Mouse (Mus musculus): ENCODE results near the gene Uqcc2.
A peak's percentile ranks its signal among the peaks of the same experiment; 100 is the strongest.

The Uqcc2 gene

DNA sequence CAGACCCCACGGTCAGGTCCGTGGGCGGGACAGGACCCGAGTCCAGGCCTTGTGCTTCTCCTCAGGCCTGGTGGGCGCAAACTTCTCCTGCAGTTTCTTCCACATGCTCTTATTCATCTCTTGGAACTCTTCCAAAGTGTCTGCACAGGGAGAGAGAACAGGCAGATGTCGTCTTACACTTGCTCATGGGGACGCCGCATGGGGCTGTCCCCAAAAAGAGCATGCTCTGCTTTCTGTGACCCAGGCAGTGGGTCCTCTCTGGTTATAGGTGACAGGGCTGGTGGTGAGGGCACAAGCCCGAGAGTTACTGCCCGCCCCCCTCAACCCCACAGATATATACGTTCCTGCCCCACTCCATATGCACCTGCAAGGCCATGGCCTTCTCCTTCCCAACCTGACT is 11.0 kb downstream of the Uqcc2 start:
- DNase-seq, result no peak

GRCm38 (mm10) chr17:27121781-27122180 is 11.9 kb downstream of the Uqcc2 start:
- no peak for DNase-seq

GRCm38 (mm10) chr17:27121266-27121665 is 12.4 kb downstream of the Uqcc2 start:
- DNase-seq, result peak; percentile 39

- peak; percentile 81 for DNase-seq
Measured at GRCm38 (mm10) chr17:27120561-27121024, 13.1 kb downstream of the Uqcc2 start.

DNA sequence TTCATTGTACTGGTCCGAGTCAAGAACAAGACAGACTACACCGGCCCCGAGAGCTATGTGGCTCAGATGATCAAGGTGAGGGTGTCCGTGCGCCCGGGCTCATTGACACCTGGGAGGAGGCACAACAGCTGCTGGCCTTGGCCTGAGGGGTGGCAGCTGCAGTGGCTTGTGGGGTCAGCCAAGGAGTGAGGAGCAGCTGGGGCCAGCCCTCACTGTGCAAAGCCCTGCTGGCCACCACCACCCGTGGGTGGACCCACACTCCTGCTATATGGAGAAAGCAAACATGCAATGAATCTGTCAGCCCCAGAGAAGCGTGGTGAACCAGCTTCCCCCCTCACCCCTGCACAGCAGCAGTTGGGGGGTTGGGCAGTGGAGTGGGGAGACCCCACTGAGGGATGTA is 13.8 kb downstream of the Uqcc2 start:
- no peak for DNase-seq

DNA sequence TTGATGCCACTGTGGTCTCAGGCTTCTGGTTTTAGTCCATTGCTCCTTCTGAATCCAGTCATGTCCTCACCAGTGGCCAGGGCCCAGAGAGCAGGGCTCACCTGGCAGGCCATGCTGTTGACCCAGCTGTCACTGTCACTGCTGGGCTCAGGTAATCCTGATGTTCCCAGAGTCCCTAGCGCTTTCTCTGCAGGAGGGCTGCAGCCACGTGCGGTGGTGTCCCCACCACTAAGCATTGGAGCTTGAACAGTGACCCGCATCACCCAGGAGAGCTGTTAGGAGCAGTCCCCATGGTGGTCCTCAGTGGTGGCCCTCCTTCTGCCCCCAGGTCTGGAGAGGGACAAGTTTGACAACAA is 14.2 kb downstream of the Uqcc2 start:
- DNase-seq, result no peak

- no peak for DNase-seq
Measured at GRCm38 (mm10) chr17:27118676-27119539, 14.8 kb downstream of the Uqcc2 start.

DNA sequence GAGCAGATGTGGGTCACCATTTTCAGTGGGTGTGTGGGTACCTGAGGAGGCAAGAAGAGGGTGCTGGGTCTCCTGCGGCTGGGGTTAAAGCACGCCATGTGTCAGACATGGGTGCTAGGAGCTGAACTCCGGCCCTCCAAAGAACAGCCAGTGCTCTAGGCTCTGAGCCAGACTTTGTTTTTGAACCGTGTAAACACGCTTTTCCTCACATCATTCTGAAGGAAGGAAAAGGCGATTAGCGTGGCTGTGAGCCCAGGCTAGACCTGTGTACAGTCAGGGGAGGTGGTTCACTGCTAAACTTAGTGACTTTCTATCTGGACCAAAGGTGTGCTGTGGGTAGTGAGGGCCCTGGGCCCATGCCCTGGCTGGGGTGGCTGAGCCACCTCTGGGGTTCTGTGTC is 23.6 kb downstream of the Uqcc2 start:
- DNase-seq, result no peak

GRCm38 (mm10) chr17:27107936-27108335 is 25.8 kb downstream of the Uqcc2 start:
- DNase-seq, result no peak

- DNase-seq, result no peak
Measured at GRCm38 (mm10) chr17:27106745-27107144, 27.0 kb downstream of the Uqcc2 start.

DNA sequence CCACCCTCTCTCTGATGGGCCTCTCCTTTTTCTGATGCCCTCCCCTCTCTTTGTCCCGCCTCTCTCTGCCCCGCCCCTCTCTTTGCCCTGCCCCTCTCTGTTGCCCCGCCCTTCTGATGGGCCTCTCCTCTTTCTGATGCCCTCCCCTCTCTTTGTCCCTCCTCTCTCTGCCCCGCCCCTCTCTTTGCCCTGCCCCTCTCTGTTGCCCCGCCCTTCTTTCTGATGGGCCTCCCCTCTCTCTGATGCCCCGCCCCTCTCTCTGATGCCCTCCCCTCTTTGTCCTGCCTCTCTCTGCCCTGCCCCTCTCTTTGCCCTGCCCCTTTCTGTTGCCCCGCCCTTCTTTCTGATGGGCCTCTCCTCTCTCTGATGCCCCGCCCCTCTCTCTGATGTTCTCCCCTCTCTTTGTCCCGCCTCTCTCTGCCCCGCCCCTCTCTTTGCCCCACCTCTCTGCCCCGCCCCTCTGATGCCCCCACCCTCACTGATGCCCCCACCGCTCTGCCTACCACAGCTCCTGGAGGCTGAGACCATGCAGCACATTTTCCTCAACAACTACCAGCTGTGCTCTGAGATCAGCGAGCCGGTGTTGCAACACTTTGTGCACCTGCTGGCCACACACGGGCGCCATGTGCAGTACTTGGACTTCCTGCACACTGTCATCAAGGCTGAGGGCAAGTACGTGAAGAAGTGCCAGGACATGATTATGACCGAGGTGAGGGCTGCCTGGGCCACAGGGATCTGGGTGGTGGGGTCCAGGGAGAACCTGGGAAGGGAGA is 27.8 kb downstream of the Uqcc2 start:
- no peak for DNase-seq

DNA sequence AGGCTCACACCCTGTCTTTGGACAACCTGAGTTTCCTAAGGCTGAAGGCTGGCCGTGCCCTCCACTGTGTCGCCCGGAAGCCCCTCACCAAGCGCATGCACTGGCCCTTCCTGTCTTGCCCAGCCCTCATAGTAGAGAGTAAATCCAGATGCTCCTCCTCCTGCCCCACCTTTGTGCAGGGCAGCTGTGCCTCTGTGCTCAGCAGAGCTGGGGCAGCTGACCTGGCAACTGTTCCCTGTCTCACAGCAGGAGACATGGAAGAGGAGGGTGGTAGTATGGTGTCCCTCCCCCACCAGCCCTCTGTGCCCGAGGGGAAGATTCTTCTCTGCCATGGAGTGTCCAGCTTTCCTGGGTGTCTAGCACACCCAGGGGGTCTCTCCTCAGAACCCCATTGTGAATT is 32.0 kb downstream of the Uqcc2 start:
- no peak for DNase-seq

DNA sequence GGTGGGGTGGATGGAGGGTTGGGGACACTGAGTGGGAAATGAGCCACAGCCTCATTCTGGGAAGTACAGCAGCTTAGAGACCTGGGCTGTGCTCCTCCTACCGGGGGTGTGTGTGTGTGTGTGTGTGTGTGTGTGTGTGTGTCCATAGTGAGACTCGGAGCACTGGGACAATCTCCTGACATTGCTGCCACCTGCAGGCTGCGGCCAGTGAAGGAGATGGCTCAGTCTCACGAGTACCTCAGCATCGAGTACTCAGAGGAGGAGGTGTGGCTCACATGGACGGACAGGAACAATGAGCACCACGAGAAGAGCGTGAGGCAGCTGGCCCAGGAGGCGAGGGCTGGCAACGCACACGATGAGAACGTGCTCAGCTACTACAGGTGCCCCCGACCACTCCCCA is 38.0 kb downstream of the Uqcc2 start:
- peak; percentile 65 for DNase-seq

DNA sequence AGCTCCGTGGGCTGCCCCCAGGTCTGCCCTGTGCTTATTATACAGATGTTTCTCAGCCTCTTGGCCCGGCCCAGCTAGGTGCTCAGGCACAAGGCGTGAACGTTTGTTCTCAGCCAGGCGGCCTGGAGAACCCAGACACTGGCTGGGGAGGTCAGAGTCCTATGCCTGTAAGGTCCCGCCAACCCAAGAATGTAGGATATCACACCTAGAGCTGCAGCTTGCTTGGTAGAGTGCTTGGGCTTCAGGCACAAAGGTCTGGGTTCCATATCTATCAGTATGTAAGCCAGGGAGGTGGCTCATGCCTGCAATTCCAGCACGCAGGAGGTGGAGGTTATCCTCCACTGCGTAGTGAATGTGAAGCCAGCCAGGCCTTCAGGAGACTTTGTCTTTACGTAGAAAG is 43.6 kb downstream of the Uqcc2 start:
- no peak for DNase-seq

GRCm38 (mm10) chr17:27087426-27087825 is 46.3 kb downstream of the Uqcc2 start:
- no peak for DNase-seq

- DNase-seq, result peak; percentile 49
Measured at GRCm38 (mm10) chr17:27085676-27086075, 48.0 kb downstream of the Uqcc2 start.

DNA sequence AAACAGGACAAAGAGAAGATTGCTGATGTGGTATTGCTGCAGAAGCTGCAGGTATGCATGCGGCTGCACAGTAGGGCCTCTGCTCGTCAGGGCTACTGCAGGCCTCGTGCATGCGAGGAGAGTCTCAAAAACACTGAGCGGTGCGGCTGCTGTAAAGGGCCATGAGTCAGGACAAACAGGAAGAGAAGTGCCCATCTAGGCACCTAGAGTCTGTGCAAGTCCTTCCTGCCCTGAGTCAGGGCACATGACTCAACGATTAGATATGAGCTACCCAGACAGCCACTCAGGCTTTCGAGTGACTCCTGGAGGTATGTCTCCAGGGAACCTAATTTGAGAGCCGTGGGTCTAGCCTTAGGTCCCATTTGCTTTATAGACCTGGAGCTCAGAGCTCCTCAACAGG is 50.1 kb downstream of the Uqcc2 start:
- no peak for DNase-seq

- DNase-seq, result no peak
Measured at GRCm38 (mm10) chr17:27082796-27083195, 50.9 kb downstream of the Uqcc2 start.

- DNase-seq, result no peak
Measured at GRCm38 (mm10) chr17:27081868-27082267, 51.8 kb downstream of the Uqcc2 start.

DNA sequence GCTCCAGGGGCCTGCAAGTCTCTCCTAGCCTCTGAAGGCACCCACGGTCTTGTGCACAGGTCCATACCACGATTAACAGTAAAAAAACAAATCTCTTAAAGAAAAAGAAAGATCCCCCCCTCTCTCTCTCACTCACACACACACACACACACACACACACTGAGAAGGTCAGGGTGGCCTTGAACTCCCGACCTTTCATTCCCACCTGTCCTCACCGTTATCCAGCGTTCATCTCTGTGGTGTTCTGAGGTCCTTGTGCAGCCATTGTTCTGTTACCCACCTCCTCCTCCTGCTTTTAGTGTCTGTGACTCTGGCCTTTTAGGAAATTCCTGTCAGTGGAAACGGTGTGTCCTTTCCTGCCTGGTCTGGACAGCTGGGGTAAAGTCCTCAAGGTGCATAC is 55.2 kb downstream of the Uqcc2 start:
- no peak for DNase-seq

GRCm38 (mm10) chr17:27077920-27078319 is 55.8 kb downstream of the Uqcc2 start:
- no peak for DNase-seq

GRCm38 (mm10) chr17:27077133-27077532 is 56.6 kb downstream of the Uqcc2 start:
- DNase-seq, result no peak

GRCm38 (mm10) chr17:27074849-27075745 is 58.6 kb downstream of the Uqcc2 start:
- DNase-seq, result no peak

Data from right cerebral cortex, postnatal 14 days (tissue).